Mouse (Mus musculus) heart, embryonic 16.5 days (tissue): ENCODE data around the gene Sertad1. TPM values are rescaled to one million over a fixed set of nuclear protein-coding genes. Genes with fewer than 3 reads are reported as not detected.
"Not testable (repeated sequence)": the region's sequence is repeated elsewhere in the genome, so short reads cannot be mapped to it uniquely, and the experiment has no call there.

Source experiments
- ATAC-seq: fragments of 200-750 bp; cut with Nextera tagmentation; replicated peaks from 2 replicates; pipeline ENCODE4 v1.8.0; 2017; ENCODE audit warnings: moderate number of reproducible peaks; ENCODE audit not compliant: insufficient read depth, low FRiP score; ENCODE audit errors: extremely low read depth
- H3K27ac ChIP-seq: fragments of 300-500 bp; sonication (generic); 2 replicates; pipeline ENCODE4 v1.5.1; 2014; ENCODE audit warnings: mild to moderate bottlenecking, low read length, control low read depth, moderate library complexity
- H3K27me3 ChIP-seq: fragments of 300-500 bp; sonication (generic); 2 replicates; pipeline ENCODE4 v1.6.1; 2014; ENCODE audit warnings: low read length, mixed read lengths; ENCODE audit not compliant: control insufficient read depth, insufficient read depth
- H3K36me3 ChIP-seq: fragments of 300-500 bp; sonication (generic); 2 replicates; pipeline ENCODE4 v1.6.1; 2014; ENCODE audit not compliant: control insufficient read depth, insufficient read depth
- H3K4me1 ChIP-seq: fragments of 300-500 bp; sonication (generic); 2 replicates; pipeline ENCODE4 v1.6.1; 2014; ENCODE audit warnings: low read length, mixed read lengths; ENCODE audit not compliant: control insufficient read depth, insufficient read depth
- H3K4me2 ChIP-seq: fragments of 300-500 bp; sonication (generic); 2 replicates; pipeline ENCODE4 v1.6.1; 2014; ENCODE audit warnings: low read depth, mild to moderate bottlenecking, control low read depth, low read length
- H3K4me3 ChIP-seq: fragments of 300-500 bp; sonication (generic); 2 replicates; pipeline ENCODE4 v1.5.1; 2014; ENCODE audit warnings: mild to moderate bottlenecking, control low read depth, low read length
- H3K9ac ChIP-seq: fragments of 300-500 bp; sonication (generic); 2 replicates; pipeline ENCODE4 v1.6.1; 2014; ENCODE audit warnings: low read length, control low read depth
- H3K9me3 ChIP-seq: fragments of 300-500 bp; sonication (generic); replicated peaks from 2 replicates; pipeline ENCODE4 v1.6.1; 2016; ENCODE audit warnings: low read length; ENCODE audit not compliant: control insufficient read depth
- WGBS: fragments of 180-500 bp; shearing (Covaris S2); extraction: QIAGEN DNeasy Blood & Tissue Kit; methylation state at CpG from one replicate; pipeline ENCODE4 v1.1.7; 2014; 5-methylcytosine and 5-hydroxymethylcytosine counted together
- polyA plus RNA-seq: library from polyadenylated mRNA; unstranded; fragments of >200 nt; fragmentation: Nextera tagmentation; extraction: Ambion mirVana; gene quantifications from 2 replicates; pipeline ENCODE4 v1.2.1, GENCODE M21; 2015

Sertad1 gene
- polyA plus RNA-seq, 1 experiment from 2014 or later = 36.4 TPM

GRCm38 (mm10) chr7:27490543-27491329 lies 4.0 kb downstream of the Sertad1 start:
- Histone ChIP-seq H3K27ac (peak overlapping the region; percentile 98), H3K36me3 (peaks cover 12% of the 10 kb centered on the region), H3K9ac (peak overlapping the region; percentile 80), H3K27me3 (no peaks in the 10 kb centered on the region), H3K9me3 (no peaks in the 10 kb centered on the region), H3K4me1 (peaks cover 45% of the 10 kb centered on the region), H3K4me3 (peak overlapping the region; percentile 52), H3K4me2 (peak overlapping the region; percentile 70)
- peak; percentile 77 for ATAC-seq
- WGBS = 1% methylated on average over 28 of the region's 33 CpGs

GRCm38 (mm10) chr7:27491856-27492255 lies 5.1 kb downstream of the Sertad1 start:
- H3K4me2 ChIP-seq = peak overlapping the region; percentile 70
- H3K36me3 ChIP-seq = peaks cover 12% of the 10 kb centered on the region
- peaks cover 44% of the 10 kb centered on the region for H3K4me1 ChIP-seq
- peak overlapping the region; percentile 62 for H3K9ac ChIP-seq
- peak overlapping the region; percentile 12; the same call in 1 of the 2 replicates for H3K4me3 ChIP-seq
- WGBS = 48% methylated on average over 7 of the region's 7 CpGs
- H3K27me3 ChIP-seq = no peaks in the 10 kb centered on the region
- no peaks in the 10 kb centered on the region for H3K9me3 ChIP-seq
- ATAC-seq = no peak
- H3K27ac ChIP-seq = peak overlapping the region; percentile 98

- no peak overlapping the region for H3K4me3 ChIP-seq
- peaks cover 12% of the 10 kb centered on the region for H3K36me3 ChIP-seq
- no peak for ATAC-seq
- H3K27me3 ChIP-seq = no peaks in the 10 kb centered on the region
- no peaks in the 10 kb centered on the region for H3K9me3 ChIP-seq
- H3K4me1 ChIP-seq = peaks cover 47% of the 10 kb centered on the region
- H3K9ac ChIP-seq = no peak overlapping the region
- H3K4me2 ChIP-seq = no peak overlapping the region
- 73% methylated on average over 3 of the region's 3 CpGs for WGBS
- H3K27ac ChIP-seq = peak overlapping the region; percentile 98
Measured at GRCm38 (mm10) chr7:27493022-27493421, 6.3 kb downstream of the Sertad1 start.

- Histone ChIP-seq H3K4me2 (no peak overlapping the region), H3K9ac (no peak overlapping the region), H3K9me3 (no peaks in the 10 kb centered on the region), H3K4me1 (peaks cover 43% of the 10 kb centered on the region), H3K36me3 (peaks cover 12% of the 10 kb centered on the region), H3K27me3 (no peaks in the 10 kb centered on the region), H3K4me3 (no peak overlapping the region), H3K27ac (no peak overlapping the region)
- ATAC-seq = no peak
- WGBS = 78% methylated on average over 5 of the region's 5 CpGs
Measured at GRCm38 (mm10) chr7:27493450-27493849, 6.7 kb downstream of the Sertad1 start.

GRCm38 (mm10) chr7:27494659-27495367 lies 8.1 kb downstream of the Sertad1 start:
- H3K4me1 ChIP-seq = peaks cover 30% of the 10 kb centered on the region
- not testable (repeated sequence) for H3K4me2 ChIP-seq, H3K9me3 ChIP-seq, H3K4me3 ChIP-seq, H3K27me3 ChIP-seq, H3K9ac ChIP-seq, H3K36me3 ChIP-seq, H3K27ac ChIP-seq, ATAC-seq
- WGBS = 90% methylated on average over 9 of the region's 9 CpGs

- 56% methylated on average over 3 of the region's 3 CpGs for WGBS
- Histone ChIP-seq H3K27ac (no peak within 1 kb of the TSS), H3K36me3 (no peaks in the 10 kb centered on the region), H3K27me3 (no peaks in the 10 kb centered on the region), H3K9ac (no peak within 1 kb of the TSS), H3K4me2 (no peak within 1 kb of the TSS), H3K4me3 (no peak within 1 kb of the TSS), H3K4me1 (peaks cover 10% of the 10 kb centered on the region), H3K9me3 (no peaks in the 10 kb centered on the region)
- no peak for ATAC-seq
Measured at GRCm38 (mm10) chr7:27499036-27499435, 12.3 kb downstream of the Sertad1 start, which contains the start of gene Prx. Gene Prx (plus strand): TSS chr7:27499324.

GRCm38 (mm10) chr7:27501620-27502019 lies 14.9 kb downstream of the Sertad1 start:
- peak overlapping the region; percentile 73 for H3K27ac ChIP-seq

GRCm38 (mm10) chr7:27506765-27507370 lies 20.2 kb downstream of the Sertad1 start:
- H3K4me3 ChIP-seq = peak overlapping the region; percentile 77
- H3K9me3 ChIP-seq = no peaks in the 10 kb centered on the region
- no peaks in the 10 kb centered on the region for H3K27me3 ChIP-seq
- peaks cover 17% of the 10 kb centered on the region for H3K4me1 ChIP-seq
- peak overlapping the region; percentile 100 for H3K27ac ChIP-seq
- H3K9ac ChIP-seq = peak overlapping the region; percentile 79
- H3K4me2 ChIP-seq = peak overlapping the region; percentile 80
- H3K36me3 ChIP-seq = no peaks in the 10 kb centered on the region
- WGBS = 27% methylated on average over 9 of the region's 9 CpGs
- ATAC-seq = no peak

More at GRCm38 (mm10) chr7:27501620-27502019, 14.9 kb downstream of the Sertad1 start:
- ATAC-seq = peak; percentile 65
- Histone ChIP-seq H3K36me3 (no peaks in the 10 kb centered on the region), H3K27me3 (no peaks in the 10 kb centered on the region), H3K4me2 (no peak overlapping the region), H3K4me1 (peaks cover 15% of the 10 kb centered on the region), H3K9ac (peak overlapping the region; percentile 30; the same call in 1 of the 2 replicates), H3K9me3 (no peaks in the 10 kb centered on the region), H3K4me3 (no peak overlapping the region)
- WGBS = 36% methylated on average over 4 of the region's 4 CpGs
